Mouse (Mus musculus) hindbrain, postnatal 0 days (tissue): ENCODE data around the gene Ggt6. TPM values are rescaled to one million over a fixed set of nuclear protein-coding genes. Genes with fewer than 3 reads are reported as not detected.

Experiments
- ATAC-seq: fragments of 200-750 bp; cut with Nextera tagmentation; 2 replicates; pipeline ENCODE4 v1.8.0; 2017; ENCODE audit warnings: mild to moderate bottlenecking, moderate TSS enrichment, moderate library complexity
- DNase-seq: peaks from one replicate; pipeline ENCODE4 v3.0.0-alpha.2; 2015; ENCODE audit warnings: low spot score
- H3K27ac ChIP-seq: fragments of 300-500 bp; sonication (generic); 2 replicates; pipeline ENCODE4 v1.5.1; 2014; ENCODE audit warnings: mild to moderate bottlenecking
- H3K27me3 ChIP-seq: fragments of 300-500 bp; sonication (generic); 2 replicates; pipeline ENCODE4 v1.6.1; 2014; ENCODE audit warnings: low read length, mixed read lengths; ENCODE audit not compliant: insufficient read depth
- H3K36me3 ChIP-seq: fragments of 300-500 bp; sonication (generic); 2 replicates; pipeline ENCODE4 v1.6.1; 2014; ENCODE audit warnings: low read length, mixed read lengths; ENCODE audit not compliant: insufficient read depth
- H3K4me1 ChIP-seq: fragments of 300-500 bp; sonication (generic); 2 replicates; pipeline ENCODE4 v1.6.1; 2014; ENCODE audit warnings: antibody characterized with exemption, low read length, mixed read lengths; ENCODE audit not compliant: insufficient read depth
- H3K4me2 ChIP-seq: fragments of 300-500 bp; sonication (generic); 2 replicates; pipeline ENCODE4 v1.6.1; 2014; ENCODE audit warnings: low read depth, mild to moderate bottlenecking, low read length, moderate library complexity, mixed read lengths
- H3K4me3 ChIP-seq: fragments of 300-500 bp; sonication (generic); 2 replicates; pipeline ENCODE4 v1.5.1; 2014; ENCODE audit warnings: low read length
- H3K9ac ChIP-seq: fragments of 300-500 bp; sonication (generic); replicated peaks from 2 replicates; pipeline ENCODE4 v1.6.1; 2014; ENCODE audit warnings: mild to moderate bottlenecking, low read length, moderate library complexity, mixed read lengths
- H3K9me3 ChIP-seq: fragments of 300-500 bp; sonication (generic); 2 replicates; pipeline ENCODE4 v1.6.1; 2016; ENCODE audit warnings: low read length, mixed read lengths
- CTCF ChIP-seq: IDR thresholded peaks from 2 replicates; pipeline ENCODE4 v1.5.1; 2016; ENCODE audit warnings: antibody characterized with exemption, control low read depth, low read depth
- WGBS: fragments of 180-500 bp; shearing (Covaris S2); extraction: QIAGEN DNeasy Blood & Tissue Kit; methylation state at CpG from one replicate; pipeline ENCODE4 v1.1.7; 2014; 5-methylcytosine and 5-hydroxymethylcytosine counted together
- polyA plus RNA-seq: library from polyadenylated mRNA; unstranded; fragments of >200 nt; fragmentation: Nextera tagmentation; extraction: Ambion mirVana; gene quantifications from 2 replicates; pipeline ENCODE4 v1.2.1, GENCODE M21; 2015
- total RNA-seq: library from RNA; depleted of rRNA; stranded (reverse); fragments of >200 nt; gene quantifications from 2 replicates; pipeline ENCODE4 v1.2.3, GENCODE M21; 2014

The Ggt6 gene
- total and polyA plus RNA-seq, 2 experiments from 2014 or later: not detected

DNA sequence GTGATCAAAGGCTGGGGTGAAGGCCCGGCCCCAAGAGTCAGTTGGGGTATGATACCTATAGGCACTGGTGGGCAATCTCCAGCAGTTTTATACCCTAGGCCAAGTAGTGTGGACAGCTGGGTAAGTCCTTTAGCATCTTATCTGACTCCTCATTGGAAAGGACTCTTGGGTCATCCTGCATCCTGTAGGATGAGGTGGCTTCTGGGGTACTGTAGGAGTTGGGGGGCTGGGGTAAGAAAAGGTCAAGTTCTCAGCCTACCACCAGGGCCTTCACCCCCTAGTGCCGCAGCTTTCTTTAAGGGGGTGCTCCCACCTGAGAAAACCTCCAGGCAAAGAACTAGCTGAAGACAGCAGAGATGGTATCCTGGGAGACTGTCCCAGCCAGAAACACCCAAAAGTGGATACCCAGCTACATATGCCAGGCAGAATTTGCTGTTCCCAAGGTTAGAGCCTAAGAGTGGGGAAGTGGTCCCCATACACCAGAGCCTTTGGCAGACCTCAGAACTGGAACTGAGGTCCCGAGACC lies 16.9 kb downstream of the Ggt6 start:
- Histone ChIP-seq H3K36me3 (peaks cover 60% of the 10 kb centered on the region), H3K27ac (no peak overlapping the region), H3K27me3 (no peaks in the 10 kb centered on the region), H3K9me3 (no peaks in the 10 kb centered on the region), H3K4me1 (no peaks in the 10 kb centered on the region), H3K9ac (no peak overlapping the region), H3K4me3 (no peak overlapping the region), H3K4me2 (no peak overlapping the region)
- ATAC-seq: no peak
- TF ChIP-seq CTCF: no peak
- no peak for DNase-seq
- 92% methylated on average over 3 of the region's 3 CpGs for WGBS

DNA sequence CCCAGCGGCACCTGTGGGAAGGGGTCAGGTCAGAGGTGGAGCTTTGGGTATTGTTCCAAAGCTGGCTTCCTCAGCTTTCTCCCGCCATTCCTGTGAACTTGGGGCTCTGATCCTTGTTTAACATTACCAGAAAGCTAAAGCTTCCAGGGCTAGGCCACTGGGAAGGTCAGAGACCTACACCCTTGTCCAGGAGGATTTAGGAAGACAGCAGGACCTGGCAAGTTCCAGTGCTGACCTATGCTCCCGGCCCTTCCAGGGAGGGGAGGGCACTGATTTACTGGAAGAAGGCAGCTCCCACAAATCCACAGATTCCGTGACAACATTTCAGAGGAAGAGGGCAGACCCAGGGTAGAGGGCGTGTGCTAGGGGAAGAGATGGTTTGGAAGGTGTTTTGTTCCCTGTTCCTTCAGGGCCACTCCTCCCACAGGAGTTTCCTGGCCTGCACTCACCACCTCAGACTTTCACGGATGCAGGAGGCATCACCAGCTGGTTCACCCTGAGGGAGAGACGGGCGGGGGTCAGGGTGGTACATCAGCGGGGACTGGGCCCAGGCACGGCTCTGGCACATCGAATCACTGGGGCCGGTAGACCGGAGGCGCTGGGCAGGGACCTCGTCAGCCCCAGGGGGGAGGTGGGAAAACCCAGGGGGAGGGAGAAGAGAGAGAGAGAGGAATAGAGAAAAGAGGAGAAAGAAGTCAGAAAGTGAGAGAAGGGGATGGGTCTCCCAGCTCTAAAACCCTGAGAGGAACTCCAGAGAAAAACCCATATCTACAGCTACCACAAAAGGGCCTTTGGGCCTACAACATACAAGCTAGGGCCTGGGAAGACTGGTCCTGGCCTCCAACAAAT lies 18.0 kb downstream of the Ggt6 start:
- Histone ChIP-seq H3K27ac (no peak overlapping the region), H3K4me1 (no peaks in the 10 kb centered on the region), H3K27me3 (no peaks in the 10 kb centered on the region), H3K4me3 (no peak overlapping the region), H3K9me3 (no peaks in the 10 kb centered on the region), H3K36me3 (peaks cover 49% of the 10 kb centered on the region), H3K4me2 (no peak overlapping the region), H3K9ac (no peak overlapping the region)
- TF ChIP-seq CTCF: no peak
- whole genome bisulfite sequencing: 62% methylated on average over 15 of the region's 15 CpGs
- no peak for DNase-seq
- no peak for ATAC-seq

DNA sequence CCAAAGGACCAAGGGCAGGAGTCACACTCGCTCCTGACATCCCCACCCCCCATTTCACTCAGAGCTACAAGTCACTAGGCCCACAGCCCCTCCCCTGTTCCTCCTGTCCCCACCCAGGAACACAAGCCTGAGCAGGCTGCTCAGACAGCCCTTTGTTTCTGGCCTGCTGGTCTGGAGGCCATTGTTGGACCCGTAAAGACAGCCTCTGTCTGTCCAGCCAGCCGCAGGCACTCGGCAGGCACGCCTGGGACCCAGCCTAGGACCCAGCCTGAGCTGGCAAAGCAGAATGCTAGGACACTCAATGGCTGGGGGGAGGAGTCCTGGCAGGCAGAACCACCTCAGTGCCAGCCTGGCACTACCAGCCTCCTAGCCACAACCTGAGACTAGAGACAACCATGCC lies 20.4 kb downstream of the Ggt6 start:
- ATAC-seq: peak; percentile 71
- Histone ChIP-seq H3K4me1 (no peaks in the 10 kb centered on the region), H3K27ac (peak overlapping the region; percentile 22; the same call in 1 of the 2 replicates), H3K36me3 (peaks cover 27% of the 10 kb centered on the region), H3K9ac (no peak overlapping the region), H3K9me3 (no peaks in the 10 kb centered on the region), H3K4me2 (no peak overlapping the region), H3K4me3 (no peak overlapping the region), H3K27me3 (no peaks in the 10 kb centered on the region)
- WGBS: 25% methylated on average over 5 of the region's 5 CpGs
- DNase-seq: peak; percentile 53
- TF ChIP-seq CTCF: no peak

DNA sequence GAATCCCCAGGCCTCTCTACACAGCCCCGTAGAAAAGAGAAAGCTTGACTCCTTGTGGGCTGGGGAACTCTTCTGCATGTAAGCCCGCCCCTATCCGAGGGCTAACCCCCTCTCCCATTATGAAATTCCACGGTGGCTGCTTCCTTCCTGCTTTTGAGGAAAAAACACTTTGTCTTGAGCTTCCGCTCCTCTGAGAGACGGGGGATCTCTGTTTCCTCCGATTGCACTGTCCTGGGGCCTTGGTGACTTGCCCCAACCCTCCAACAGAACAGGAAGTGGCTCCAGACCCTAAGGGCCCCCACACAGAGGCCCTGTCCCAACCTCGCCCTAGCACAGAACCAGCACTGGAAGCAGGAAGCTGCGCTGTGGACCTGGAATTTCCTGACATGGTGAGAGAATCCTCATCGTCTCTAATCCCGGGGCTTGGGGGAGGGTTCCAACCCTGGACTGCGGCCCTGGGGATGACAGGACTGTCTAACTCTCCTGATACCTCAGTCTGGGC lies 22.7 kb downstream of the Ggt6 start:
- Histone ChIP-seq H3K4me2 (no peak overlapping the region), H3K4me3 (no peak overlapping the region), H3K27ac (no peak overlapping the region), H3K27me3 (no peaks in the 10 kb centered on the region), H3K4me1 (0 out of 2 replicates have a peak, but pooled peaks cover 4% of the 10 kb centered on the region), H3K36me3 (peaks cover 18% of the 10 kb centered on the region), H3K9ac (no peak overlapping the region), H3K9me3 (no peaks in the 10 kb centered on the region)
- no peak for ATAC-seq
- 74% methylated on average over 12 of the region's 12 CpGs for WGBS
- no peak for DNase-seq
- no peak for TF ChIP-seq CTCF

DNA sequence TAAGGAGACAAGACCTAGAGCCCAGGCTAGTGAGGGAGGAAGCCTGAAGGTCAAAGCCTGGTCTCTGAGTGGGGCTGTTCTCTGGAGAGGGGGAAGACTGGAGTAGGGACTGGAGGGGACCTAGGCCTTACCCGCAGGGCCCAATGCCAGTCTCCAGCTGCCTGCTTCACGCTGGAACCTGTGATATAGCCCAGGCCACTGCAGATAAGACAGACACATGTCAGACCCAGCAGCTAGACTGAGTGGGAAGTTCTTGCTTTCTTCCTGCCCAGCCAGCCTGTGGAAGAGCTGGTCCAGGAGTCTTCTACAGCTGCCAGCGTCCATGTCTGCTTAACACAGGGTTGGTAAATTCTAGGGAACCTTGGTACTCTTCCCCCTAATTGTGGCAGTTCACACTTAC lies 23.2 kb downstream of the Ggt6 start:
- DNase-seq: no peak
- WGBS: 78% methylated on average over 3 of the region's 3 CpGs
- Histone ChIP-seq H3K4me2 (no peak overlapping the region), H3K27ac (no peak overlapping the region), H3K9me3 (no peaks in the 10 kb centered on the region), H3K36me3 (peaks cover 18% of the 10 kb centered on the region), H3K4me3 (no peak overlapping the region), H3K9ac (no peak overlapping the region), H3K27me3 (no peaks in the 10 kb centered on the region), H3K4me1 (0 out of 2 replicates have a peak, but pooled peaks cover 4% of the 10 kb centered on the region)
- TF ChIP-seq CTCF: no peak
- ATAC-seq: no peak

DNA sequence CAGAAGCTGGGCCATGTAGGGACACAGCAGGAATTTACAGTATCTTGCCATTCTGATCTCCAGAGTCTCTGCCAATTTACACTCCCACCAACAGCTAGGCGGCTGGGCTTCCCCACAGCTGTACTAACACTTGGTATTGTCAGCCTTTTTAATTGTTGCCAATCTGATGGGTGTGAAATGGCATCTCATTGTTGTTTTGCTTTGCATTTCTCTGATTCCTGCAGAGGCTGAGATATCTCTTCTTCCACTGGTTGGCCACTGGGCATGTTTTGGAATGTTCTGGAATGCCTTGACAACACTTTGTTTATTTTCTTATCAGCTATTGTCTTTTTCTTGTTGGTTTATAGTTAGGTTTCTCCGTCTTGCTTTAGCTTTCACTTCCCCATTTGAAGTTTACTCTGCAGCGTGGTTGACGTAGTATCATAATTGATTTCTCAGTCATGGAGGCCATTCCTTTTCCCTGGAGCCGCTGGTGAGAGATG lies 26.2 kb downstream of the Ggt6 start:
- TF ChIP-seq CTCF: no peak
- 28% methylated on average over 5 of the region's 5 CpGs for WGBS
- no peak overlapping the region for H3K27ac ChIP-seq
- DNase-seq: no peak
- no peak overlapping the region for H3K4me2 ChIP-seq
- H3K4me1 ChIP-seq: peaks cover 13% of the 10 kb centered on the region
- ATAC-seq: no peak
- no peaks in the 10 kb centered on the region for H3K27me3 ChIP-seq
- no peak overlapping the region for H3K4me3 ChIP-seq
- H3K9me3 ChIP-seq: no peaks in the 10 kb centered on the region
- H3K36me3 ChIP-seq: peaks cover 10% of the 10 kb centered on the region
- H3K9ac ChIP-seq: no peak overlapping the region
